Mouse (Mus musculus) hindbrain, embryonic 12.5 days (tissue): ENCODE results near the gene Tmem151b. TPM values are rescaled to one million over a fixed set of nuclear protein-coding genes. Genes with fewer than 3 reads are reported as not detected.

Source experiments
- ATAC-seq: fragments of 200-750 bp; cut with Nextera tagmentation; 2 replicates; pipeline ENCODE4 v1.8.0; 2017; ENCODE audit warnings: moderate TSS enrichment; ENCODE audit not compliant: low FRiP score
- H3K27ac ChIP-seq: fragments of 300-500 bp; sonication (generic); 2 replicates; pipeline ENCODE4 v1.5.1; 2016; ENCODE audit warnings: mild to moderate bottlenecking
- H3K27me3 ChIP-seq: fragments of 300-500 bp; sonication (generic); 2 replicates; pipeline ENCODE4 v1.6.1; 2016; ENCODE audit warnings: mild to moderate bottlenecking
- H3K36me3 ChIP-seq: fragments of 300-500 bp; sonication (generic); 2 replicates; pipeline ENCODE4 v1.6.1; 2016; ENCODE audit warnings: mild to moderate bottlenecking
- H3K4me1 ChIP-seq: fragments of 300-500 bp; sonication (generic); 2 replicates; pipeline ENCODE4 v1.6.1; 2016
- H3K4me2 ChIP-seq: fragments of 300-500 bp; sonication (generic); replicated peaks from 2 replicates; pipeline ENCODE4 v1.6.1; 2016; ENCODE audit warnings: mild to moderate bottlenecking
- H3K4me3 ChIP-seq: fragments of 300-500 bp; sonication (generic); 2 replicates; pipeline ENCODE4 v1.5.1; 2016; ENCODE audit warnings: mild to moderate bottlenecking
- H3K9ac ChIP-seq: fragments of 300-500 bp; sonication (generic); 2 replicates; pipeline ENCODE4 v1.6.1; 2016; ENCODE audit warnings: mild to moderate bottlenecking, moderate library complexity
- H3K9me3 ChIP-seq: fragments of 300-500 bp; sonication (generic); replicated peaks from 2 replicates; pipeline ENCODE4 v1.6.1; 2016; ENCODE audit warnings: mild to moderate bottlenecking
- WGBS: fragments of 180-500 bp; shearing (Covaris S2); methylation state at CpG from one replicate; pipeline ENCODE4 v1.1.7; 2016; 5-methylcytosine and 5-hydroxymethylcytosine counted together
- polyA plus RNA-seq: library from polyadenylated mRNA; unstranded; fragments of >200 nt; fragmentation: Nextera tagmentation; extraction: Ambion mirVana; gene quantifications from 2 replicates; pipeline ENCODE4 v1.2.1, GENCODE M21; 2016

Gene Tmem151b
- polyA plus RNA-seq, 1 experiment from 2014 or later, result 13.0 TPM

GRCm38 (mm10) chr17:45530346-45530782, 19.1 kb downstream of the Tmem151b start:
- H3K27ac ChIP-seq, result no peak overlapping the region
- no peak overlapping the region for H3K9ac ChIP-seq
- no peak overlapping the region for H3K4me3 ChIP-seq
- peaks cover 57% of the 10 kb centered on the region for H3K27me3 ChIP-seq
- H3K4me1 ChIP-seq, result no peaks in the 10 kb centered on the region
- H3K9me3 ChIP-seq, result no peaks in the 10 kb centered on the region
- no peak overlapping the region for H3K4me2 ChIP-seq
- 45% methylated on average over 13 of the region's 13 CpGs for WGBS
- no peaks in the 10 kb centered on the region for H3K36me3 ChIP-seq
- no peak for ATAC-seq

GRCm38 (mm10) chr17:45526571-45526970, 22.9 kb downstream of the Tmem151b start:
- no peak overlapping the region for H3K9ac ChIP-seq
- peaks cover 14% of the 10 kb centered on the region for H3K4me1 ChIP-seq
- no peak overlapping the region for H3K27ac ChIP-seq
- no peaks in the 10 kb centered on the region for H3K36me3 ChIP-seq
- ATAC-seq, result no peak
- no peak overlapping the region for H3K4me2 ChIP-seq
- no peak overlapping the region for H3K4me3 ChIP-seq
- WGBS, result 21% methylated on average over 5 of the region's 5 CpGs
- peaks cover 40% of the 10 kb centered on the region for H3K27me3 ChIP-seq
- no peaks in the 10 kb centered on the region for H3K9me3 ChIP-seq

GRCm38 (mm10) chr17:45524961-45525360, 24.5 kb downstream of the Tmem151b start:
- H3K4me2 ChIP-seq, result no peak overlapping the region
- no peak overlapping the region for H3K27ac ChIP-seq
- peaks cover 12% of the 10 kb centered on the region for H3K36me3 ChIP-seq
- no peak for ATAC-seq
- H3K27me3 ChIP-seq, result peaks cover 31% of the 10 kb centered on the region
- H3K9me3 ChIP-seq, result no peaks in the 10 kb centered on the region
- no peak overlapping the region for H3K9ac ChIP-seq
- H3K4me3 ChIP-seq, result no peak overlapping the region
- 60% methylated on average over 4 of the region's 4 CpGs for WGBS
- peaks cover 14% of the 10 kb centered on the region for H3K4me1 ChIP-seq

- under 1% methylated on average over 21 of the region's 21 CpGs for WGBS
- no peaks in the 10 kb centered on the region for H3K9me3 ChIP-seq
- peak within 1 kb of the TSS; percentile 73 for H3K4me2 ChIP-seq
- ATAC-seq, result peak; percentile 78
- peaks cover 19% of the 10 kb centered on the region for H3K4me1 ChIP-seq
- H3K4me3 ChIP-seq, result peak within 1 kb of the TSS; percentile 35
- no peak within 1 kb of the TSS for H3K27ac ChIP-seq
- H3K9ac ChIP-seq, result peak within 1 kb of the TSS; percentile 60
- peaks cover 21% of the 10 kb centered on the region for H3K36me3 ChIP-seq
- peaks cover 18% of the 10 kb centered on the region for H3K27me3 ChIP-seq
These were observed 26.2 kb downstream of the Tmem151b start, which contains the start of gene Tcte1 for GRCm38 (mm10) chr17:45523263-45523662. Gene Tcte1, plus strand, starts transcription at chr17:45523434.

- ATAC-seq, result no peak
- H3K4me1 ChIP-seq, result peaks cover 19% of the 10 kb centered on the region
- no peak overlapping the region for H3K4me3 ChIP-seq
- no peak overlapping the region for H3K27ac ChIP-seq
- H3K36me3 ChIP-seq, result peaks cover 31% of the 10 kb centered on the region
- H3K27me3 ChIP-seq, result peaks cover 15% of the 10 kb centered on the region; the same call in 1 of the 2 replicates
- H3K9me3 ChIP-seq, result no peaks in the 10 kb centered on the region
- H3K4me2 ChIP-seq, result no peak overlapping the region
- no peak overlapping the region for H3K9ac ChIP-seq
- 86% methylated on average over 11 of the region's 11 CpGs for WGBS
These were observed 29.3 kb downstream of the Tmem151b start for GRCm38 (mm10) chr17:45520136-45520535.

GRCm38 (mm10) chr17:45518766-45519475, 30.6 kb downstream of the Tmem151b start:
- Histone ChIP-seq H3K36me3 (peaks cover 35% of the 10 kb centered on the region), H3K9me3 (no peaks in the 10 kb centered on the region), H3K27me3 (peaks cover 4% of the 10 kb centered on the region; the same call in 1 of the 2 replicates), H3K4me1 (peaks cover 19% of the 10 kb centered on the region), H3K27ac (0 out of 2 replicates have a peak overlapping the region, but pooled peaks have one; percentile 9), H3K4me3 (no peak overlapping the region), H3K9ac (no peak overlapping the region), H3K4me2 (no peak overlapping the region)
- WGBS, result 85% methylated on average over 12 of the region's 12 CpGs
- ATAC-seq, result no peak

- 91% methylated on average over 28 of the region's 28 CpGs for WGBS
- Histone ChIP-seq H3K4me1 (peaks cover 8% of the 10 kb centered on the region), H3K9me3 (no peaks in the 10 kb centered on the region), H3K27me3 (no peaks in the 10 kb centered on the region), H3K9ac (no peak overlapping the region), H3K36me3 (peaks cover 39% of the 10 kb centered on the region), H3K27ac (no peak overlapping the region), H3K4me3 (no peak overlapping the region), H3K4me2 (no peak overlapping the region)
- ATAC-seq, result no peak
These were observed 31.8 kb downstream of the Tmem151b start for GRCm38 (mm10) chr17:45517549-45518215.

- Histone ChIP-seq H3K4me3 (no peak overlapping the region), H3K4me2 (no peak overlapping the region), H3K9ac (no peak overlapping the region), H3K36me3 (peaks cover 39% of the 10 kb centered on the region), H3K27ac (no peak overlapping the region), H3K9me3 (no peaks in the 10 kb centered on the region), H3K27me3 (no peaks in the 10 kb centered on the region), H3K4me1 (0 out of 2 replicates have a peak, but pooled peaks cover 5% of the 10 kb centered on the region)
- ATAC-seq, result peak; percentile 27; the same call in 1 of the 2 replicates
- WGBS, result 90% methylated on average over 21 of the region's 21 CpGs
These were observed 32.3 kb downstream of the Tmem151b start for GRCm38 (mm10) chr17:45517135-45517534.

- H3K9me3 ChIP-seq, result no peaks in the 10 kb centered on the region
- H3K27ac ChIP-seq, result no peak overlapping the region
- H3K4me1 ChIP-seq, result 0 out of 2 replicates have a peak, but pooled peaks cover 5% of the 10 kb centered on the region
- H3K9ac ChIP-seq, result no peak overlapping the region
- no peaks in the 10 kb centered on the region for H3K27me3 ChIP-seq
- peaks cover 39% of the 10 kb centered on the region for H3K36me3 ChIP-seq
- 53% methylated on average over 8 of the region's 8 CpGs for WGBS
- ATAC-seq, result peak; percentile 21; the same call in 1 of the 2 replicates
- no peak overlapping the region for H3K4me3 ChIP-seq
- no peak overlapping the region for H3K4me2 ChIP-seq
These were observed 33.0 kb downstream of the Tmem151b start for GRCm38 (mm10) chr17:45516488-45516887.

GRCm38 (mm10) chr17:45515806-45516205, 33.7 kb downstream of the Tmem151b start:
- Histone ChIP-seq H3K4me1 (0 out of 2 replicates have a peak, but pooled peaks cover 5% of the 10 kb centered on the region), H3K36me3 (peaks cover 37% of the 10 kb centered on the region), H3K27ac (no peak overlapping the region), H3K4me3 (no peak overlapping the region), H3K27me3 (no peaks in the 10 kb centered on the region), H3K9me3 (no peaks in the 10 kb centered on the region), H3K9ac (no peak overlapping the region), H3K4me2 (no peak overlapping the region)
- ATAC-seq, result no peak
- WGBS, result 84% methylated on average over 10 of the region's 10 CpGs

- no peaks in the 10 kb centered on the region for H3K9me3 ChIP-seq
- no peak overlapping the region for H3K4me2 ChIP-seq
- H3K4me1 ChIP-seq, result 0 out of 2 replicates have a peak, but pooled peaks cover 5% of the 10 kb centered on the region
- 68% methylated on average over 15 of the region's 15 CpGs for WGBS
- H3K27me3 ChIP-seq, result no peaks in the 10 kb centered on the region
- no peak overlapping the region for H3K9ac ChIP-seq
- H3K4me3 ChIP-seq, result no peak overlapping the region
- H3K36me3 ChIP-seq, result peaks cover 38% of the 10 kb centered on the region
- no peak overlapping the region for H3K27ac ChIP-seq
- ATAC-seq, result no peak
These were observed 34.2 kb downstream of the Tmem151b start for GRCm38 (mm10) chr17:45515204-45515726.

- ATAC-seq, result no peak
- WGBS, result 95% methylated on average over 4 of the region's 4 CpGs
- Histone ChIP-seq H3K9ac (no peak overlapping the region), H3K4me2 (no peak overlapping the region), H3K36me3 (peaks cover 29% of the 10 kb centered on the region), H3K9me3 (no peaks in the 10 kb centered on the region), H3K27me3 (no peaks in the 10 kb centered on the region), H3K4me3 (no peak overlapping the region), H3K27ac (no peak overlapping the region), H3K4me1 (peaks cover 6% of the 10 kb centered on the region; the same call in 1 of the 2 replicates)
These were observed 37.7 kb downstream of the Tmem151b start for GRCm38 (mm10) chr17:45511757-45512156.
